Mouse (Mus musculus) cerebellum, adult 8-10 months (tissue): Measurements from ENCODE around the gene Dtx3l.
"Not testable (repeated sequence)": the region's sequence is repeated elsewhere in the genome, so short reads cannot be mapped to it uniquely, and the experiment has no call there.

Source experiments
- DNase-seq: peaks from one replicate; pipeline ENCODE4 v3.0.0; 2022

Dtx3l gene

DNA sequence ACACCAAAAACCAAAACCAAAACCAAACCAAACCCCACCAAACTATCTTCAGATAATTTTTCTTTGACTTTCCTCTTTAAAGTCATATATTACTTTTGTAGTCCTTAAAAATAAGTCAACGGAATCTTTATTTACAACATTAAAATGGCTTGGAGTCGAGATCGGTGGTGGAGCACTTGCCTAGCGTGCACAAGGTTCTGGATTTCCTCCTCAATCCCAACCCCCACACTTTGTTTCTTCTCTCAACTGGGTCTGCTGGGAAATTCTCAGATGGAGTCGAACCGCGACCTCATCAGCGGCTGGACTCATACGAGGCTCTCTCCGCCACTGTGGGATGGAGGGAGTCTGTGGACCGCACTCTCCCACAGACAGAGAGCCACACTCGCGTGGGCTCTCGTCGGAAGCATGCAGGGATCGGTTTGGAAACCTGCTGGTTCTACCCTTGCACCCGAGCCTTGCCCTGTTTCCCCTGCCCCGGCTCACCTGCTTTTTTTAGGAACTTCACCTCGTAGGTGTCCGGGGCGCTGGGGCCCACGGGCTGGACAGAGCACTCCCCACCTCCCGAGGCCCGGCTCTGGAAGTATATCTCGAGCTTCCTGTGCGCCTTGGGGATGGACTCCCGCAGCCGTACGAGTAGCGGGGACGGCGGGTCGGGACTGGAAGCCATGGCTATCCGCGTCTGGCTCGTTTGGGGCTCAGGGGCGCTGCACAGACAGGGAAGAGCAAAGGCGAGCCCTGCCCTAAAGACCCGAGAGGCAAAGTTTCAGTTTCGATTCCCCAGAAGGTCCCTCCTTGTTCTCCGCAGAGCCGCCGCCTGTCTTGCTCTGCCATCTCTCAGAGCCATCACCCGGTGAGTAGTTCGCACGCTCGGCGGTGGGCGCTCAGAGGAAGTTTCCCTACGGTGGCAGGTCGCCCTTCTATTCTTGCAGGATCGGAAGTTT is at the start of gene Dtx3l, which contains the start of gene Parp9:
TSS of gene Dtx3l (minus strand) at position 941 of the 941 bp plus-strand sequence.
TSS of gene Parp9 (plus strand) at position 260 of the 941 bp plus-strand sequence.
- DNase-seq, result peak; percentile 28

DNA sequence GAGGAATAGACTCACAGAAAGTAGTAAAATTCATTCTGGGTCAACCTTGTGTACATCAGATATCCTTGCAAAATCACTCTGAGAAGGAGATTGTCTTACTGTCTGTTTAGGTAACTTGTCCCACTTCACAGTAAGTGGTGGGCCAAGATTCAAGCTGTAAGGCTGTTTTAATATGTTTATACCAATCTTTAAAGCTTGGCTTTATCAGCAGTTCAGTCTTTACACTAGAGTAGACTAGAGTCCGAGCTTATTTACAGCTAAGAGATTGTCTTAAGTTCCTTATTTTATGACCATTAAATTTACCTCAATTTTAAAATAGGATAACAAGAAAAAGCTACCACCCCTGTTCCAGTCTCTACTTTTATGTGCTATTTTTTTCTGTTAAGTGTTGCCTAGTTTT is 49.0 kb upstream of the Dtx3l start:
- DNase-seq, result no peak

DNA sequence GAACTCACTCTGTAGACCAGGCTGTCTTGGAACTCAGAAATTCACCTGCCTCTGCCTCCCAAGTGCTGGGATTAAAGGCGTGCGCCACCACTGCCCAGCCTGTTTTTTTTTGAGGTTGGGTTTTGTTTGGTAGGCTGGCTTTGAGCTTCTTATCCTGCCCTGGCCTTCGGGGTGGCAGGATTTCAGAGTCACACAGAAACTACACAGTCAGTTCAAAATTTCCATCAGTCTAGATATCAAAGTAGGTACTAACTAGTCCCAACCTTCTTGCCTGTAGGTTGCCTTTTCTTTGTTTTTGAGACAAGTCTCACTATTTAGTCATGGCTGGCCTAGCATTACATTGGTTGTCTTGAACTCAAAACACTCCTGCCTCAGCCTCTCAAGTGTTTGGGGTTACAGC is 45.5 kb upstream of the Dtx3l start:
- DNase-seq, result no peak

DNA sequence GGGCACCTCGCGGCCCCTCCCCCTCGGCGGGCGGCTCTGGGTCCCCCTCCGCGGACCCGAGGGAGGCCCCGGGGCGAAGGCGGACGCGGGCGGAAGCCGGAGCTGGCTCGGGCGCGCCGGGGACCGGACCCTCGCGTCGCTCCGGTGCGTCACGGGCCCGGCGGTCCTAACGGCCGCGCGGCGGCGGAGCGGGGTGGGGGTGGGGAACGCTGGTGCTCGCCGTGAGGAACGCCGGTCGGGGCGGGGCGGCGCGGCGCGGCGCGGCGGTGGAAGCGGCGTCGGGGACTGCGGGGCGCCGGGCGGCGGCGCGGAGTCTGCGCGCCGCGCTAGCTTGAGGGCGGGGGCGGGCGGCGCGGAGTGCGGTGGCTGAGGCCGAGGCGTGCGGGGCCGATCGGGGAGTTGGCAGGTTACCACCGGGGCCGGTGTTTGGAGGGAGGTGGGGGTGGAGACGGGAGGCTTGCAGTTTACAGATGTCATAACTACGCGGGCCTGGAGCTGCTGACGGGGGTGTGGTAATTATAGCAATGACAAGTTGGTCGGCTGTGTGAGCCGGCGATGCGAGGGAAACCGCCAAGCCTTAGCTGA is 44.7 kb upstream of the Dtx3l start:
- peak; percentile 74 for DNase-seq

DNA sequence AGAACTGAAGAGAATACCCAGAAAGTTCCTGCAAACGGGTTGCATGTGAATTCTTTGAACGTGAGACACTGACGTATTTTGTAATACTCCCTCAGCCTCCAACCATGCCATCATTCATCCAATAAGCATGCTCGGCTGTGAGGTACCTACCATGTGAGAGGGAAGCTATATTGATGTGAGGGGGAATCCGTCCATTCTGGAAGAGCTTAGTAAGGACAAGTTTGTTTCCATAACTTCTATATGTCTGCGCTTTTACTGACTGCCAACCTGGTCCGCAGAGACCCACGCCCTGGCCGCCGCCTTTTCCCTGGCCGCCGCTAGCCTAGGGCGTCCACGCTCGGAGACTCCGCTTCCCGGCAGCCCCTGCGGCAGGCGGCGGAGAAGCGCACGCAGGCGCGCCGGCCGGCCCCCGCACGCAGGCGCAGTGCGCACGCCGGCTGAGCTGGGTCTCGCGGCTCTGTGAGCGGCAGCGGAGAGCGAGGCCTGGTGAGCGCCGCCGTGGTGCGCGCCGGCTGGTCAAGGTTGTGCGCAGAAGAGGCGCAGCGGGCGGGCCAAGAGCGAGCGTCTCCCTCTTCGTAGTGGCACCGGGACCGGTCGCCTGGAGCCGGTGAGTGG is 44.1 kb upstream of the Dtx3l start:
- DNase-seq, result peak; percentile 91

DNA sequence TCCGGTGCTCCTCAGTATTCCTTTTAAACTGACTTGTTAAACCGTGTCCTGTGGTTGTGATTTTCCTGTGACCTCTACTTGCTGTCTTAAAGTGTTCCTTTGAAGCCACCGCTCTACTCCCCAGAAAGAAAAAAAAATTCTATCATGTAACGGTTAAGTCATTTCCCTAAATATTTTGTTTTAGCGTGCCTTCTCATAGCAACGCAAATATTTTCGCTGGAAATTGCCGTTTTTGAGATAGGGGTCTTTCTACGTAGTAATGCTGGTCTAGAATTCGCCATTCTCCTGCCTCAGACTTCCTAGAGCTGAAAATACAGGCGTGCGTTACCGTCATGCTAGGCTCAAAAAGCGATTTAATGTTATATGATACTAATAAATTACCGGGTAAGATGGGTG is 43.6 kb upstream of the Dtx3l start:
- no peak for DNase-seq

DNA sequence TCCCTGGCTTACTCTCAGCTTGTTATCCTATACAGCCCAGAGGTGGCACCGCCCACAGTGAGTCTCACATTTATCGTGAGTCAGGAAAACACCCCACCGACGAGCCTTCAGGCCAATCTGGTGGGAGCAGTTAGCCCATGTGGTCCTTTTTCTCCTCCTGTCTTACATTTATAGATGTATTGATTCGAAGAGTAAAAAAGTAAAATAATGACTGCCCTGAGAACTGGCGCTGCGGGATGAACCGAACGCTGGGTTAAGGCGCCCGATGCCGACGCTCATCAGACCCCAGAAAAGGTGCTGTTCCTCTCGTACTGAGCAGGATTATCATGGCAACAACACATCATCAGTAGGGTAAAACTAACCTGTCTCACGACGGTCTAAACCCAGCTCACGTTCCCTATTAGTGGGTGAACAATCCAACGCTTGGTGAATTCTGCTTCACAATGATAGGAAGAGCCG is 42.4 kb upstream of the Dtx3l start:
- DNase-seq, result peak; percentile 100

DNA sequence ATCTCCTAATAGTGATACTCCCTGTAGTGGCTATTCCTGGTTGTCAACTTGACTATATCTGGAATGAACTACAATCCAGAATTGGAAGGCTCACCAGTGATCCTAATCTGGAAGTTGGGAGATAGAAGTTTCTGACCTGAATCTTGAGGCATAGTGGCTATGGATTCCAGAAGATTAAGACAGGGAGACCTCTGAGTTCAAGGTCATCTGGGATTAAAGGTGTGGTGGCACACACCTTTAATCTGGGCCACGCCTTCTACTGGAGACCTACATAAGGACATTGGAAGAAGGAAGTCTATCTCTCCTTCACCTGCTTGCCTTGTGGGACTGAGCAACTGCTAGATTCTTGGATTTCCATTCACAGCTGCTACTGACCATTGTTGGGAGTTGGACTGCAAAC is 39.5 kb upstream of the Dtx3l start, which contains the start of gene Kpna1:
TSS of gene Kpna1 (plus strand) at position 301 of the 400 bp plus-strand sequence.
- DNase-seq, result not testable (repeated sequence)

DNA sequence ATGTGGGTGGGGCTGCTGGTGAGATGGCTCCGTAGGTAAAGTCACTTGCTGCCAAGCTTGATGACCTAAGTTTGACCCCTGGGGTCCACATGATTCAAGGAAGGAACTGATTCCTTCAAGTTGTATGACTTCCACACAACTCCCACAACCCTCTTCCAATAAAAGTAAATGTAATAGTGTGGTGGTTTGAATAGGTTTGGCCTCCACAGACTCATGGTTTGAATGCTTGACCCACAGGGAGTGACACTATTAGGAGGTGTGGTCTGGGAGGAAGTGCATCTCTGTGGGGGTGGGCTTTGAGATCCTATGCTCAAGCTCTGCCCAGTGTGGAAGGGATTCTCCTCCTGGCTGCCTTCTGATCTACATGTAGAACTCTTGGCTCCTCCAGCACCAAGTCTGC is 35.1 kb upstream of the Dtx3l start:
- no peak for DNase-seq

DNA sequence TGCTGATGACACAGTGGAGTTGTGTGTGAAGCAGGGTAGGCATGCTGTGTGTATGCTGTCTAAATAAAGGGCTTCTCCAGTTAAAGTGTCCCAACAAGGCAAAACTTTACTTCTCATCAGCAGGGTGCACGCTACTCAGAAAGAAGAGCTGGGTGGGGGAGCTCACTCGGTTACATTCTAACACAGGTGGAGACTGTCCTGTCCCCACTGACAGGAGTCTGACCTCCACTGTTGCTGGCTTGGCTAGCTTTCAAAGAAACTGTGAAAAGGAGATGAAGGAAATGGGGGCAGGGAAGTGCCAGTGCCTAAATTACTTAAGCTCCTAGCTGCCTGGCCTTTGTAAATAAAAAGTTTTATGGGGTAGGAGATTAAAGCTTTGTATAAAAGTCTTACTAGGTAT is 29.2 kb upstream of the Dtx3l start:
- DNase-seq, result no peak

DNA sequence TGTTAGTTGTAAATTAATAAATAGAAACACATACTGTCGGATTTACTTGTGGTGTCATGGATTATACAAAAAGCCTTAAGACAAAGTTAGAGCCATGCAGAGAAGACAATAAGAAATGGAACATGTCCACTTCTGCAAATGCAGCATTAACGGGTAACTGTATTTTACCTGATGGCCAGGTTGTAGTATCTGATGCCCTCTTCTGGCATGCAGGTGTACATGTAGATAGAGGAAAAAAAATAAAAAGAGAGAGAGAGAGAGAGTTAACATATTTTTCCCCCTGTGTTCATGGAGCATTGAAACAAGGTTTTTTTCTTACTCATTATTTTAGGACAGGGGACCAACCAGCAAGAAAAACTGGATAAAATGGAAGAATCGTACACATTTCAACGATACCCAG is 28.4 kb upstream of the Dtx3l start:
- no peak for DNase-seq

DNA sequence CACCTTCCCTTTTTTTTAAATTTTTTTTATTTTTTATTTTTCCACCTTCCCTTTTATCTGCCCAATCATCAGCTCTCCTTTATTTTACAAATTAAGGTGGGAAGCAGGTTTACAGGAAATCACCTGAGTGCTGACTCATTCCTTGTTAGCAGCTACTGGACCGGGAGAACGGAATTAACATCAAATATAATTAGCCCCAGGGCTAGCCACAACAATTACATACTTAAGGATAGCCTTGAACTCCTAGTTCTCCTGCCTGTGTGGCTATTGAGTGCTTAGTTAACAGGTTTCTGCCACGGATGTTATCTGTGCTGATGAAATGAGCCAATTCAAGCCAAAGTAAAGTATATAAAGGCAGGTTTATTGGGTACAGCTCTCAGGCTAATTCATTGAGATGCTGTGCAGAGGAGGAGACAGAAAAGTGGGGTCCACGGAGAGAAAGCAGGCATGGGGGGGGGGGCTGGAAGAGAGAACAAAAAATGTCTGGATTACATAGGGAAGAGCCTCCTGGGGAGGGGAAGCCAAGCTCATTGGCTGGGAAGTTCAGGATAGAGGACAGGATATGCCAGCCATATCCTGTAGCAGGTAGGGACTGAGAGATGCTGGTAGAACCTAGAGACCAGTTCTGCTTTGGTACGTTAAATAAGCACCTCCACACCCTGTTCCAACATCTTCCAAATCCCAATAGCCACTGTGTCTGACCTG is 27.6 kb upstream of the Dtx3l start:
- no peak for DNase-seq

DNA sequence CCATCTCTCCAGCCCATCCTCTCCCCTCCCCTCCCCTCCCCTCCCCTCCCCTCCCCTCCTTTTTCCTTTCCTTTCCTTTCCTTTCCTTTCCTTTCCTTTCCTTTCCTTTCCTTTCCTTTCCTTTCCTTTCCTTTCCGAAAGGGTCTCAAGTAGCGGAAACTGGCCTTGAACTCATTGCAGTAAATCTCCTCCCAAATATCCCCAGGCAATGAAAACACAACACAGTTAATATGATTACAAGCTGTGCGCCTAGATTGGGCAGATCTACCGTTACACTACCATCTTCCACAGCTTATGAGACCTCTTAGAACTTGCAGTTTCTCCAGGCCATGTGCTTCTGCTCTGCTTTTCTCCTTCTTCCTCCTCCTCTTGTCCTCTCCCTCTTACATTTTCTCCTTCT is 27.0 kb upstream of the Dtx3l start:
- not testable (repeated sequence) for DNase-seq

DNA sequence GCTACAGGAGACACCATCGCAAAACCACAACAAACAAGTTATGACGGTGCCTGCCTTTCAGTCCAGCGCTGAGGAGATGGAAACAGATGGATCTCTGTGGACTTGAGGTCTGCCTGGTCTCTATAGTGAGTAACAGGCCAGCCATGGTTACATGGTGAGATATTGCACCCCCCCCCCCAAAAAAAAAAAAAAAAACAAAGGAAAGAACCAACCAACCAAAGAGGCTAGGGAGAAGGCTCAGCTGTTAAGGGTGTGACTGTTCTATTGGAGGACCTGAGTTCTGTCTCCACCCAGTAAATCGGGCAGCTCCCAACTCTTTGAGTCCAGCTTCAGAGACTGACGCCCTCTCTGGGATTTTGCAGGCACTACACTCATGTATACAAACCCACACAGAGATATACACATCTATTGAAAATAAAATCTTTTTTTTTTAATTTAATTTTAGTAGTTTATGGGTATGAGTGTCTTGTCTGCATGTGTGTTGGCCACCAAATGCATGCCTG is 13.7 kb upstream of the Dtx3l start:
- no peak for DNase-seq

DNA sequence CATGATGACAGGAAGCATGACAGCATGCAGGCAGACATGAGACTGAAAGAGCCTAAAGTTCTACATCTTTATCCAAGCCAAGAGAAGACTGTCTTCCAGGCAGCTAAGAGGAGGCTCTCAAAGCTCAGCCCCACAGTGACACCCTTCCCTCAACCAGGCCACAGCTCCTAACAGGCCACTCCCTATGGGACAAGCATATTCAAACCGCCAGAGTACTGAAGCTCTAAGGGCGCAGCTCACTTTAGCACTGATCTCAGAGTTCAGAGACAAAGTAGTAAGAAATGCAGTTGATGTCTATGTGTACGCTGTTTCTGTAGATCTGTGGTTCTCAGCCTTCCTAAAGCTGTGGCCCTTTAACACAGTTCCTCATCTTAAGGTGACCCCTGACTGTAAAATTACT is 12.3 kb upstream of the Dtx3l start:
- no peak for DNase-seq

DNA sequence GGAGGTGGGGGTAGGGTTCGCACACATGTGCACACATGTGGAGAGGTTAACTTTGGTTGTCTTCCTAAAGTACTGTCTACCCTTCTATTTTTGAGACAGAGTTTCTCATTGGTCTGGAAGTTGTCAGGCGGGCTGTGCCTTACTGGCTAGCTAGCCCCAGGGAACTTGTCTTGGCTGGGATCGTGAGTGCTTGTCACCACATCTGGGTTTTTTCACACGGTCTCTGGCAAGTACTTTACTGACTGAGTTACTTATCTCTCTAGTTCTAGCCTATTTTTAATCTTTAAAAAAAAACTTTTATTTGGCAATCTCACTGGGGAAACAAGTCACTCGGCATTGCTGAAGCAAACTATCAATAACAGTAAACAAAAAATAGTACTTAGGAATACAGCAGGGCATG is 10.3 kb upstream of the Dtx3l start:
- DNase-seq, result no peak

DNA sequence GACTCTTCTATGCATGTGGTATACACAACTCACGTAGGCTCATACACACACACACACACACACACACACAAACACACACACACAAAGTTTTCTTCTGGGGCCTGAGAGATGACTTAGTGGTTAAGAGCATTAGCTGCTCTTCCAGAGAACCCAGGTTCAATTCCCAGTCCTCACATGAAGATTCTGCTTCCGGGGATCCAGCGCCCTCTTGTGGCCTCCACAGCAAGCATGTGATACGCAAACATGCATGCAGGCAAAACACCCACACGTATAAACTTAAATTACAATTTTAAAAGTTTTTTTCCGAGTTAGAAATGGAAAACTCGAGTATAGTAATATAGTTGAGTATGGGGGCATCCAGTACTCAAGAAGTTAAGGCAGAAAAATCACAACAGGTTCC is 2.4 kb upstream of the Dtx3l start:
- no peak for DNase-seq

DNA sequence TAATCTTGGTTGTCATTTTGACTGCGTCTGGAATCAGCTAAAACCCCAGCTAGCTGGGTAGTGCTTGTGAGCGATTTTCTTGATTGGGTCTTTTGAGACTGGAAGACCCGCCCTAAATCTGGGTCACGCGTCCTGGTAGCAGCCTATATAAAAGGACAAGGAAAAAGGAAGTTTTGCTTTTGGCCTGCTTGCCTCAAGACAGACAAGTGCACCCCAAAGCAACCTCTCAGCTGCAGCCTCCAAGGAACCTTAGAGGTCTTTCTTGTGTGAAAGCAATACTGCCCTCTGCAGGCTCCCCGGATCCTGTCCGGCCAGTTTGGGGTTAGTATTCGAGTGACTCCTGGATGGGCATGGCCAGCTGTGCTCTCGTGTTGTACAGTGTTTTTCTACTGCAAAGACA is 739 bp upstream of the Dtx3l start:
- DNase-seq, result peak; percentile 58

DNA sequence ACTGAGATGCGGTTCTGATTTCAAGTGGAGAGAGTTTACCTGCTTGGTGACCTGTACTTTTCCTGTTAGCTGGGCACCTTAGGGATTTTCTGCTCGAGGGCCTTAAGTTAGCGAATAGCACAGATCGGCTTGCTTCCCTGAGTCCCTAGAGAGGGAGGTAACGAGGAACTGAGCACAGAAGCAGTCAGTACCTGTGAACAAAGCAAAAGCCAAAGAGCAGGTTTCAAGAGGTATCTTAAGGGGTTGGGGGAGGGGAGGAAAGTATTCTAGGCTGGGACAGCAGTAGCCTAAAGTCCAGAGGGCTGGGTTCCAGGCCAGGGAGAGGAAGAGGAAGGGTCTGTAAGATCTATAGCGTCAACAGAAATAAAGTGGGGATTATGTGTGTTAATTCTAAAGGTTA is 310 bp upstream of the Dtx3l start:
- peak; percentile 5 for DNase-seq

DNA sequence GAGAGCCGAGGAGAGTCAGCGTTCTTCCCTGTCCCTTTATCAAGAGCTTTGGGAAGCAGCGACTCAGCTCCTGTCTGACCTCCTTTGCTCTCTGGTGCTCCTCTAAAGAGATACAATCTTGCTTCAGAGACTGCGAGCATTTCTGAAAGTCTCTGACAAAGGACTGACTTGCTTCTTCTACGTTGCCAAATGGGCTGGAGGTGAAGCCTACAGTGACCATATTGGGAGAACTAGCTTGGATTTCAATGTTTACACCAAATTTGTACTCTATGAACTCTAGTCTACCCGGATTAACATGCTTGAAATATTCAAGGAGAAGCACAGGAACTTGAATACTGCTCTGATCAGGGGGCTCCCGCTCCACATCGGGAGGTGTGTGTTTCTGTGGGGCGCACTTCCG is 5.8 kb downstream of the Dtx3l start:
- no peak for DNase-seq

DNA sequence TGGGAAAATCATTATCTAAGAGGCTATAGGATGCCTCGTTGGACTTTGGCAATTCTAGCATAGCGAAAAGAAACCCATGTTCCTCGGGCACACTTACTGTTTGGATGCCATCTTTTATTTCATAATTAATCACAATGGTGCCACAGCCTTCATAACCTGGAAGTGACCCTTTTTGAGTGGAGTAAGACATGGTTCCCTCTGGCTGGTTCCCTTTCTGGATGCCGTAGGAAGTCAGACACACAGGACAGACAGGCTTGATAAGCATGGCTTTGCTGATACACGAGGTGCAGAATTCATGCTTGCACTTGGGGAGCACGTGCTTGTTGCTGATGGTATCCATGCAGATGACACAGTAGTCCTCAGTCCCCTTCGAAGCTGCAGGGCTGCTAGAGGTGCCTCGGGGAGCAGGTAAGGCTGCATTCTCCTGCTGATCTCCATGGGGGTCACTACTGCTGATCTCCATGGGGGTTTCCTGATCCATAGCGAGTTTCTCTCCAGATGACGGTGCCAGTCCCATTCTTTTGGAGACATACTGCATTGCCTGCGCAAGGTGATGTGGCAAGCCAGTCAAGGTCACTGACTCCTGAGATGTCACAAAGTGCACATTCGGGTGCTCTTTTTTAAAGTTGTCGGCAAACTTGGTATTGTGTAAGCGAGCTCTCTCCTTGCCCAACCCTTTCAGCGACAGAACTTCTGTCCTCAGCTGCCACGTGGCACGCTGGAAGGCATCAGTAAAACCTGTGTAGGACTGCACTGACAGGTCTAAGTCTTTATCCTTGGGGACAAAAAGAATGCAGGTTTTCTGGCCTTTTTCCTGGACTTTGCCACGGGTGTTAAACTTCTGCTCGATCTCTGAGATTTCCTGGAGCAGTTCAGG is 6.5 kb downstream of the Dtx3l start:
- no peak for DNase-seq

DNA sequence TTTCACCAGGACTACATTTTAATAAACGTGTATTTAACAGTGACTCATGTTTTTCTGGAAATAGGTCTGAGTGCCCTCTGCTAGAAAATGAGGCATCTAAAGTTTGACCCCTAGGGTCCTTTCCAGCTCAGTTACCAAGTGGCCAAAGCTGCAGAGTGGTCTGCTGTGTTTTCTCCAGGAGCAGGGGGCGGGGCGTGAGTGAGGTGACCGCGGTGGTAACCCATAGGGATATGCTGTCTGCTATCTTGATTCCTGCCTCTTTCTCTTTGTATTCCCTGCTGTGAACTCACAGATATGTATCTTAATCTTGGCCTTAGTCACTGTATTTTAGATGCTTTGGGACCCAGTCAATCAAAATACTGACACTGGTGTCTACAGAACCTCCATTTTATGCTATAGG is 14.6 kb downstream of the Dtx3l start:
- no peak for DNase-seq
